Mouse (Mus musculus): ENCODE results near the gene C1qtnf5.
"Not testable (repeated sequence)": the region's sequence is repeated elsewhere in the genome, so short reads cannot be mapped to it uniquely, and the experiment has no call there.

C1qtnf5 gene

GRCm38 (mm10) chr9:44106596-44106995 is 449 bp upstream of the C1qtnf5 start:
- no peak for DNase-seq (ENCODE audit: low spot score)

GRCm38 (mm10) chr9:44107557-44108179 is 623 bp downstream of the C1qtnf5 start:
- DNase-seq (ENCODE audit: low spot score): peak; percentile 73

DNA sequence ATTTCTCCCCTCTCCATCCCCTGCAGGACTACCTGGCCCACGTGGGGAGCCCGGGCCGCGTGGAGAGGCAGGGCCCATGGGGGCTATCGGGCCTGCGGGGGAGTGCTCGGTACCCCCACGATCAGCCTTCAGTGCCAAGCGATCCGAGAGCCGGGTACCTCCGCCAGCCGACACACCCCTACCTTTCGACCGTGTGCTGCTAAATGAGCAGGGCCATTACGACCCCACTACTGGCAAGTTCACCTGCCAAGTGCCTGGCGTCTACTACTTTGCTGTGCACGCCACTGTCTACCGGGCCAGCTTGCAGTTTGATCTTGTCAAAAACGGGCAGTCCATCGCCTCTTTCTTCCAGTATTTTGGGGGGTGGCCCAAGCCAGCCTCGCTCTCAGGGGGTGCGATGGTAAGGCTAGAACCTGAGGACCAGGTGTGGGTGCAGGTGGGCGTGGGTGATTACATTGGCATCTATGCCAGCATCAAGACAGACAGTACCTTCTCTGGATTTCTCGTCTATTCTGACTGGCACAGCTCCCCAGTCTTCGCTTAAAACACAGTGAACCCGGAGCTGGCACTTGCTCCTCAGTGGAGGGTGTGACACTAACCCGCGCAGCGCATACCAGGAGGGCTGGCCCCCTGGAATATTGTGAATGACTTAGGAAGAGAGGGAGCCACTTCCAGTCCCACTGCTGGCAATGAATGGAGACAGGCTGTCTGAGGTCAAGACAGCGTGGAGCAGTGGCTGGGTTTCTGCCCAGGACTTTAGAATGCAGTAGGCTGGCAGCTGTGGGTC is 1.4 kb downstream of the C1qtnf5 start:
- DNase-seq (ENCODE audit: low spot score): no peak

- peak; percentile 96 for DNase-seq (ENCODE audit: low spot score)
Observed at GRCm38 (mm10) chr9:44109360-44110095, 2.5 kb downstream of the C1qtnf5 start.

- DNase-seq (ENCODE audit: low spot score): not testable (repeated sequence)
Observed at GRCm38 (mm10) chr9:44111909-44112308, 4.9 kb downstream of the C1qtnf5 start.

DNA sequence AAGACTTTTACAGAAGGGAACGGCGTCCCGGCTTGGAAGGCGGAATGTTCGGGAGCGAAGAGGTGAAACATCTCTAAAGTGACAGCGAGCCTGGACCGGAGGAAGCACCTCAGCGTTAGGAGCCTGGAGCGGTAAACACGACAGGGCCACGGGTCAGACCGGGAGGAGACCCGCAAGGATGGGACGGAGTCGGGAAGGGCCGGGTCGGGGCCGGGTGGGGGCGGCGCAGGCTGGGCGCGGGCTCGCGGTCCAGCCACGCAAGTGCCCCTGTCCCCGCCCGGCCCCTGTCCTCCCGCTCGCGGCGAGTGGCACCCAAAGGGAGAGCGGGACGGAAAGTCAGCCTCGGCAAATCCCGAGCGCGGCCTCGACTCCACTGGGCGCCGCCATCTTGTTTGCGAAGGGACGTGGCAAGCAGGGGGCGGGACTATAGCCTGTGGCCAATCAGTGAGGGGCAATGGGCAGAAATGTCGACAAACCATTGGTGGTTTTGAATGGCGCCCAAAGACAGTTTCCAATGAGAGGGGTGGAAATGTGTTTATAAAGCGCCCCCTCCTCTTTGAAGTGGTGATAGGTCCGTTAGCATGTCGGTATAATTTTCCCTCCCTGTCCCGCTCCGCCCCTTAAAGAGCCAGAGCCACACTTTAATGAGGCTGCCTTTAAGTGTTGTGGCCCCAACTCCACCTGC is 6.2 kb downstream of the C1qtnf5 start, which contains the start of the genes Gm49380 and Rnf26:
Gm49380 (minus strand) TSS at position 396 of the 685 bp plus-strand sequence.
Rnf26 (minus strand) TSS at position 413 of the 685 bp plus-strand sequence.
- DNase-seq (ENCODE audit: low spot score): peak; percentile 98

DNA sequence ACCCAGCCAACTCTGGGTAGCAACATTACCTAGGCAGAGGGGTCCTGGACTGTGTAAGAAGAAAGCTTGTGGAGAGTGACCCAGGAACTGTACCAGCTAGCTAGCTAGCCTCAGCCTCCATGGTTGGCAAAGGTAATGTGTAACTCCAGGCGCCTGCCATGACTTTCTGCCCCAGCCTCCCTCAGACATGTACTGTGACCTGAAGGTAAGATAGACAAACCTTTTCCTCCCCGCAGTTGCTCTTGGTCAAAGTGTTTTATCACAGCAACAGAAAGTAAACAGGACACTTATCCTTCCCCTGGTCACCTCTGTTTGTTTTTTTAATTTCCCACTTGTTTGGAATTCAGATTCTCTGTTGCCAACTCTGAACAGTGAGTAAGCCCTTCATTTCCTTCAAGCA is 7.4 kb downstream of the C1qtnf5 start:
- no peak for DNase-seq (ENCODE audit: low spot score)

DNA sequence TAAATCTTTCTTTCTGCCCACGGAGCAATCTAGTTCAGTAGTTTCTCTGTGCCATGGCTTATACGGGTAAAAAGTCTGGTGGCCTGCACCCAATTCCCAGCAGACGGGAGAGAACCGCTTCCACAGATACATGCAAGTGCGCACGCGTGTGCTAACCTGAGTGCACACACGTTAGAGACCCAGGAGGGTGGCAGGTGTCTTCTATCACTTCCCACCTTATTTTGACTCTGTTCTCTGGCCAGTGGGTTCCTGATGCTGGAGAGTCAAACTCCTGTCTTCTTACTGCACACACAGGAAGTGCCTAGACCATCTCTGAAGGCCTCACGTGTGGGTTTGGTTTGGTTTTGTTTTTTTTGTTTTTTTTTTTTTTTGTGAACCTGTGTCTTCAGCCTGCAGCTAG is 8.6 kb downstream of the C1qtnf5 start:
- no peak for DNase-seq (ENCODE audit: low spot score)

GRCm38 (mm10) chr9:44116182-44116581 is 9.1 kb downstream of the C1qtnf5 start:
- no peak for DNase-seq (ENCODE audit: low spot score)

- DNase-seq (ENCODE audit: low spot score): peak; percentile 43
Observed at GRCm38 (mm10) chr9:44119011-44119410, 12.0 kb downstream of the C1qtnf5 start.

GRCm38 (mm10) chr9:44119948-44120465 is 13.0 kb downstream of the C1qtnf5 start:
- no peak for DNase-seq (ENCODE audit: low spot score)

DNA sequence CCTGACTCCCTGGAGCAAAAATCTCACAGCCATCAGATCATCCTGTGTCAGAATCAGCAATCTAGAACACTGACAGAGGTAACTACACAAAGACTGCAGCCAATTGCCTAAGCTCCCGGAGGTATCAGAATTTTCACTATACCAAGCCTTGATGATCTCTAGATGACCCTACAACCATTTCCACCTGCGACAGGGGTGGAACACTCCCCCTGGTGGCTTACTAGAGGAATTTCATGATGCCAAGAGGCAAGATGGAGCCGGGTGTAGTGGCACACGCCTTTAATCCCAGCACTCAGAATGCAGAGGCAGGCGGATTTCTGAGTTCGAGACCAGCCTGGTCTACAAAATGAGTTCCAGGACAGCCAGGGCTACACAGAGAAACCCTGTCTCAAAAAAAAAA is 17.3 kb downstream of the C1qtnf5 start:
- DNase-seq (ENCODE audit: low spot score): peak; percentile 45

- DNase-seq (ENCODE audit: low spot score): no peak
Observed at GRCm38 (mm10) chr9:44125026-44125425, 18.0 kb downstream of the C1qtnf5 start.

DNA sequence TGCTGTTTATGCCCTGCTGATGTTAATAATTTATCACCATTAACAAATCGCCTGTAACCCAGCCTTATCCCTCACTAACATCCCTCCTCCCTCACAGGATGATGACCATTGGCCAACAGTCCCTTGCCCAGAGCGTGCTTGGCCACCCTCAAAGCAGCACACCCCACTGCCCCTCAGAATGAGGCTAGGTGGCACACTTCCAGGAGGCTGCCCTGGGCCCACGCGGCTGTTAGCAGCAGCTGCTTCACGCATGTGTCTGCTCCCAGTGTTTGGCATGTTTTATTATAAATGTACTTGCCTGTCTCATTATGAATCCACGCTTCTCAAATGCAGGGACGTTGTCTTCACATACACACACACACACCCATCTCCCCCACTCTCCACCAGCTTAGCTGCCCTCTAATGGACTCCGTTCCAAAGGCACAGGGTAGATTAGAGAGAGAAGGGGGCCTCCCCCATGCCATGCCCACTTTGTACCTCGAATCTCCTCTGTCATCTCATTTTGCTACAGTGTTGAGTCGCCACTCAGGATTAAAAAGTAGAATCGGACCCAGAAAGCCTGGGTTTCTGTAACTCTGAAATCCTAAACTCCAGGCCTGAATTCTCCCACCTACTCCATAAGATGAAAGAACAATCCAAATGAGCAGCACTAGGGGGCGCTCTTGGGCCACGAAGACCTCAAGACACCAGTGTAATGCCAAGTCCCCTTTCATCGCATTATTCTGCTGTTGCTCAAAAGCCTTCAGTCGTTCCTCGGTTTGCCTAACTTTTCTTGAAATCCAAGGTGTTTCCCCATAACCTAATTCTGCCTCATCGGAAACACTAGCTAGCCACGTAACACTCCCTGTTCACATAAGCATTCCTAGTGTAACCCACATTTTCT is 18.7 kb downstream of the C1qtnf5 start:
- peak; percentile 93 for DNase-seq (ENCODE audit: low spot score)

GRCm38 (mm10) chr9:44126746-44127145 is 19.7 kb downstream of the C1qtnf5 start:
- DNase-seq (ENCODE audit: low spot score): no peak

DNA sequence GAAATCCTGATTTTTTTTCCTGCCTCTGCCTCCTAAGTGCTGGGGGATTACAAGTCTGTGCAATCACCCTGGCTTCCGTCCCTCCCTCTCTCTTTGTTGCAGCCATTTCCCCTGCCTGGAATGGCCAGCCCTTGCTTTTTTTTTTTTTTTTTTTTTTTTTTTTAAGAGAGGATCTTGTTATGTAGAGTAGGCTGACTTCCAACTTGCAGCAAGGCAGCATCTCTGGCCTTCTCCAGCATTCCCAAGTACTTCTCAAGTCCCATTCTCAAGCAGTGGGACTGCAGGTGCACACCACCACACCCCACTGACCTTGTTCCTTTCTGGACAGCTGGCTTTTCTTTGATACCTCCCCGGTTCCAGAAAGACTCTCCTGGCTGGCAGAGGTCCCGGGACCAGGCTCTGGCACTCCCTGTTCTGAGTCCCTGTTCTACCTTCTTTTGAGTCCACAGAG is 20.3 kb downstream of the C1qtnf5 start:
- DNase-seq (ENCODE audit: low spot score): no peak

- DNase-seq (ENCODE audit: low spot score): no peak
Observed at GRCm38 (mm10) chr9:44129633-44130032, 22.6 kb downstream of the C1qtnf5 start.

DNA sequence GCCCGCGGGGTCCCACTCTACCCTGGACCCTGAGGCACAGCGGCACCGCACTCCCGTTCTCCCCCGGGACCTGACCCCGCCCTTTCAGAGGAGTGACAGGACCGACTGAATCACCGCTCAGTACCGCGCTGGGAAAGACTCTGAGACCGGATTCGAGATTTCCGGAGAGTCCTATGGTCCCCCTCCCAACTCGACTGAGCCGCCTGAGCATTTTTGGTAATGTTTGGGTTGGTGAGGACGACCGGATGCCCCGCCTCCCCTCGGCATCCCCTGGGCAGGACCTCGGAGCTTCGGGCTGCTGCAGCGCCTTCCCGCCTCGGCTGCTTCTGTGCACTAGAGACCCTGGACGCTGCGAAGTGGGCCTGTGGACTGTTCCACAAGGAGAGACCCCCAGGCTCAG is 23.0 kb downstream of the C1qtnf5 start:
- DNase-seq (ENCODE audit: low spot score): peak; percentile 57

DNA sequence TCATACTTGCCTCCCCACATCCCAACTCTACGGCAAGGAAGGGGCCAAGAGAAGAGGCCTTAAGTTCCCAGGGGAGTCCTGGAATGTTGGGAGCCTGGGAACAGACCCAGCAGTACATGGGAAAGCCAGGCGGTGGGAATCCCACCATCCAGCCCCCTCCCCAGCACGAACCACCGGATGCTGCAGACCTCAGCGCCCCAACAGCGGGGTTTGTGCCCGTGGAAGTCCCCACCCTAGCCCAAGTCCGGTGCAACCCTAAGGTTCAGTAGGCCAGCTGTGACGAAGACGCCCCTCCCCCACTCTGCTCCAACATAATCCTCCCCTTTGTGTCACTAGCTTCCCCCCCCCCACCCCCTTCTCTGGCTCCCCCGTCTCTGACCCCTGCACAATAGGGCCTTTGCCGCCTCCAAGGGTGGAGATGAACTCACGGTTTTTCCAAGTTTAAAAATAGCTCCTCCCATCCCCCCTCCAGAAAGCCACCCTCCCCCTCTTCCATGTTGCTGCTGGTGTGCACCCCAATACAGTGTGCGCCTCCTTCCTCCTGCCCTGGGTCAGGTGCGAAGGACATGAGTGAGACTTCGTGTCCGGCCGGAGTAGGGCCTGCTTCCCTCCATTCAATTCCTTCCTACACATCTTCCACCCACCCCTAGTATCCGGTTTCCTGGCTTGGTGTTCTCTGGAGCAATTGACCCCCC is 23.7 kb downstream of the C1qtnf5 start:
- DNase-seq (ENCODE audit: low spot score): peak; percentile 45

DNA sequence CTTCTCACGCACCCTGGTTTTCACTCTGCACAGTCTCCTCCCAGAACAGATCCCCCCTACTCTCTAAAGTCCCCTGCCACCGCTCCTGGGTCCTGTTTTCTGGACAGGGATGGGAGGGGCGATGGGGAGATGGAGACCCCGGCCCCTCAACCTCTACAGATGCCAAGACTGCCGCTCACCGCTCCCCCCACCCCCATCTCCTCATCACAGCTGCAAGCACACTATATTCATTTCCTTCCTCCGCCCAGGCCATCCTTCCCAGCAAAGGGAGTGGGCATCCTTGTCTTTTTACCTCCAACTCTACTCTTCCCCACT is 24.2 kb downstream of the C1qtnf5 start:
- DNase-seq (ENCODE audit: low spot score): no peak
